Mouse (Mus musculus): ENCODE measurements at regions not wholly inside any gene's neighbourhood (a gene's known extent, or its start where the extent isn't known, plus 50 kb on each side); places are given as distances from the start of the nearest gene placed in this dataset.

- no peak for DNase-seq (ENCODE audit: extremely low spot score in 1 of 2, low spot score in 2 of 2)
- intact Hi-C loops (cut with DNase I), result no loop called here
These were observed 166.7 kb upstream of the Adamts3 start for GRCm38 (mm10) chr5:90049856-90050255.

DNA sequence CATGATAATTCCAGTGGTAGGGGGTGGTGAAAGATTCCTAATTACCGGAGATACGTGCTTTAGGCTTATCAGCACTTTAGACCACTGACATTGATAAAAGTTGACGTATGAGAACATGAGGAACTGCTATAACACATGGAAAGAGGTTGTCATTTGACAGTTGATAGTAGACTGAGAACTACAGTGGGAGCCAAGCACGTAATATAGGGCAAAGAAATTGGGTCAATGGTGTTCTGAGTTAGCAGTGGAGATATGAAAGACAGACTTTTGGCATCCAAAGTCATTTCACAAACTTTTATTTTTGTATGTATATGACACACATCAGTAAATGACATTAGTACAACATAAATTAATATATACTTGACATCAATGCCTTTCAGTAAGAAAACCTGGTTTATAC is 159.6 kb upstream of the Adamts3 start:
- no peak for DNase-seq (ENCODE audit: extremely low spot score in 1 of 2, low spot score in 2 of 2)
- intact Hi-C loops (cut with DNase I), result no loop called here

DNA sequence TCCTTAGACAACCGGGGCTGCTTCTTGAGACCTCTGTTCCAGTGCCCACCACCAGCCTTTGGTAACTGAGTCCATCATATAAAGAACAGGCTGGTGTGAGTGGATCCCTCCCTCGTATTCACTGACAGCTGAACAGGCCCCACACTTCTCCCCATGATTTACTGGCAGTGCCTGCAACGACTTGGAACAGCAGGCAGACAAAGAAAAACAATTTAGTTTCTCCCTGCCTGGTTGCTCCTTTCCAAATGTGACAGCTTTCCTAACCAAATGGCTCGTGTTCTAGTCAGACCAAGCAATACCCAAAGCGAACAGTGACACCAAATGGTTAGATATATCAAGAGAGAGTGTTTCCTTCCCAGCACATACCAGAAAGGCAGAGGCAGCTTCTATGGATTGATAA is 150.0 kb upstream of the Adamts3 start:
- intact Hi-C loops (cut with DNase I), result no loop called here
- DNase-seq (ENCODE audit: extremely low spot score in 1 of 2, low spot score in 2 of 2), result peak in 1 of 2 experiments; percentile 34

GRCm38 (mm10) chr5:90030737-90031136 is 147.6 kb upstream of the Adamts3 start:
- intact Hi-C loops (cut with DNase I), result no loop called here
- DNase-seq (ENCODE audit: extremely low spot score in 1 of 2, low spot score in 2 of 2), result no peak

GRCm38 (mm10) chr5:90029751-90030150 is 146.6 kb upstream of the Adamts3 start:
- intact Hi-C loops (cut with DNase I), result no loop called here
- DNase-seq (ENCODE audit: extremely low spot score in 1 of 2, low spot score in 2 of 2), result no peak

DNA sequence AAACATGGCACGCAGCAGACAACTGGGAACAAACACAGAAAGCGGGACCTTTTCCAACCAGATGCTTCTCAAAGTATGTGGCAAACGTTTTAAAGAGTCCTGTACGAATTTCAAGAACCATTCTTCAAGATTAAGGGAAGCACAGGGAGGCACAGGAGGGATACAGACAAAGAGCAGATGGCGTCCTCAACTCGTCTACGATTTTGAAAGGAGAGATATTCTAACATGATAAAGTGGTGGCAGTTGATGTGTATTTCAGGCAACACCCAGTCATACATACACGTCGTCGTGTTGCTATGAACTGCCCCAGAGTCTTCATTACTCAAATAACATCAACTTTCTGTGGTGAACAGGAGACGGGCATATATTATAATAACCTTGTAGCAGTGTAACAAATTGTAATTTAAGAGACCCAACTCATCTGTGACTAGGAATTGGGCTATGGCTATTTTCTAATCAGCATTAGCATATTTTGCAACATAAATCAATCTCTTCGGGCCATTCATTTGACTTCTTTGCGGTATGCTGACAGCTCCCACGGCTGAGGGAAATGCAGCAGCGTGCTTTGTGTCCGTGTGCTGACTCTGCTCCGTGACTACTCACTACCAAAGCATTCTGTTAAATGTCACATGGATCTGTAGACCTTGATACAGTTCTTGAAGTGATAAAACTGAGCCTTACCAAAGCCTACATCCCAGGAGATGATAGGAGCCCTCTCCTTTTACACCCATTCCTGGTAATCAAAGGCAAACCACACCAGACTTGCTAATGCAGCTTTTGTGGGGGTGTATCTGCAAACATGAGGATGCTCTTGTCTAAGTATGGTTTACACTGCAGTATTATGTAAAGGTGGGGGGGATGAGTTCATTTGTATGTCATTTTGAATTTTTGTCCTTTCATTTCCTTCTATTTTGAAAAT is 144.0 kb upstream of the Adamts3 start:
- peak in 1 of 2 experiments; percentile 7 for DNase-seq (ENCODE audit: extremely low spot score in 1 of 2, low spot score in 2 of 2)
- intact Hi-C loops (cut with DNase I), result no loop called here

GRCm38 (mm10) chr5:90021447-90021846 is 138.3 kb upstream of the Adamts3 start:
- intact Hi-C loops (cut with DNase I), result no loop called here
- no peak for DNase-seq (ENCODE audit: extremely low spot score in 1 of 2, low spot score in 2 of 2)

DNA sequence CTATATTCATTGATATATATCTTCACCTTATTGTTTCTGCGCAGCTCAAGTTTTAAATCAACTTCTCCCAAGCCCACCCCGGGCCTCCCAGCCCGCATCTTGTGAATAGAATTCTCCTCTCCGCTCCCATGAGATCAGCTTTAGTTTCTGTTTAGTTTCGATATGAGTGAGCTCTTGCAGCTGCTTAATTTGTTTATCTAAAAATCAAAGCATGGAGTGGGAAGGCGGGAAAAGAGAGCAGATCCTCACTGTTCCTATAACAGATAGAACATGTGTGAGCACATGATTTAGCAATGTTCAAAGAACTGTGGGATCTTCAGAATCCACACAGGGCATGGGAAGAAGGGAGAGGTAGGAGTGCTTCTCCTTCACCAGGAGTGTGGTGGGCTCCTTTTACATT is 117.6 kb upstream of the Adamts3 start:
- intact Hi-C loops (cut with DNase I), result no loop called here
- no peak for DNase-seq (ENCODE audit: extremely low spot score in 1 of 2, low spot score in 2 of 2)

GRCm38 (mm10) chr5:89991568-89991967 is 108.4 kb upstream of the Adamts3 start:
- no peak for DNase-seq (ENCODE audit: extremely low spot score in 1 of 2, low spot score in 2 of 2)
- intact Hi-C loops (cut with DNase I), result no loop called here

DNA sequence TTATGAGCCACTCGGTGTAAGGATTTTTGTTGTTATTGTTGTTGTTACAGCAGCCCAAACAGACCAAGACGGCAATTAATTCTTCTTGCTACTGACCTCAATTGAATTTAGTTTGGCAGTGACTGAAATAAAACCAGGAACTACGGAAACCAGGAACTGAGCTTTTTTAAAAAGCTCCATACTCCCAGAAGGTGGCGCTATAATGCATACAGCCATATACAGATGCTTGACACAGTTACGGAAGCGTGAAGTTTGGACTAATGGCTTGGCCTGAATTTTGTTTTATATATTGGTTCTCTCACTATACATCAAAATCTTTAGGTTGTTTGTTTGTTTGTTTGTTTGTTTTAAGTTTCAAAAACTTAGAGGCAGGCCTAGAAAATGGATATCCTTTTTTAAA is 98.5 kb upstream of the Adamts3 start:
- DNase-seq (ENCODE audit: extremely low spot score in 1 of 2, low spot score in 2 of 2), result no peak
- intact Hi-C loops (cut with DNase I), result loop anchor here (5.0 kb wide), 1 partner anchor 211 kb away; no protein-coding TSS in a partner anchor

- no peak for DNase-seq (ENCODE audit: extremely low spot score in 1 of 2, low spot score in 2 of 2)
- intact Hi-C loops (cut with DNase I), result loop anchor here (5.0 kb wide), 1 partner anchor 212 kb away; no protein-coding TSS in a partner anchor
These were observed 97.1 kb upstream of the Adamts3 start for GRCm38 (mm10) chr5:89980204-89980603.

- no peak for DNase-seq (ENCODE audit: extremely low spot score in 1 of 2, low spot score in 2 of 2)
- intact Hi-C loops (cut with DNase I), result no loop called here
These were observed 69.5 kb upstream of the Adamts3 start for GRCm38 (mm10) chr5:89952611-89953010.

- no peak for DNase-seq (ENCODE audit: extremely low spot score in 1 of 2, low spot score in 2 of 2)
- intact Hi-C loops (cut with DNase I), result no loop called here
These were observed 62.5 kb upstream of the Adamts3 start for GRCm38 (mm10) chr5:89945660-89945925.

DNA sequence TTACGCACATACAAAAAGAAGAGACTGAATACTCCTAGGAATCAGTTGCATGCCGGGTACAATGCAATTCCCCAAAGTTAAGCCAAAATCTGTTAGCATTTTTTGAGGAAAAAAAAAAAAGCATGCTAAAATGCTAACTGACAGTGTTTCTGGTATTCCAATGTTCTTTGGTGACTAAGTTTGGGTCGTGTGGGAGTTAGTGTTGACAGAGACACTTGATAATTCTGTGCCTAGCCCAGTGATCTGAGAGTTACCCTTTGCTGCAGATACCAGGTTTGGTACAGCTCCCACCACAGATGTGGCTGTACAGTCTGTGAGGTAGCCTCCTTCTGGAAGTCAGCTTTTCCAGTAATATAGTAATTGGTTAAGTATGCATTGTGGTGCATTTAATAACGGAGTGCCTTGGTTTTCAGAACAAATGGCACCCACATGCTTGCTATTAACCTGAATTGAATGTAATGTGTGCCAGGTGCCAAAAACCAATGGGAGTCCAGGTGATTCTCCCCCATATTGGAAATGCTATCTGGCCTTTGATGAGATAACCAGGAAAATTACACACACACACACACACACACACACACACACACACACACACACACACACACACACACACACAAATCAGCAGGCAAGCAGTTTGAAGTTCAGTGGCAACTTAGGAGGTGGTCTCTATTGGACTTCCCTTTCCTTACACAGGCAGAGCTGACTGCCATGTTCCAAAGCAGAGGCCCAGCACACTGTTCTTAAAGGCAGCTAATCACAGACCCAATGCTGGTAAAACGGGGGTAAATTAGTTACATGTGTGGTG is 61.9 kb upstream of the Adamts3 start:
- DNase-seq (ENCODE audit: extremely low spot score in 1 of 2, low spot score in 2 of 2), result no peak
- intact Hi-C loops (cut with DNase I), result no loop called here

DNA sequence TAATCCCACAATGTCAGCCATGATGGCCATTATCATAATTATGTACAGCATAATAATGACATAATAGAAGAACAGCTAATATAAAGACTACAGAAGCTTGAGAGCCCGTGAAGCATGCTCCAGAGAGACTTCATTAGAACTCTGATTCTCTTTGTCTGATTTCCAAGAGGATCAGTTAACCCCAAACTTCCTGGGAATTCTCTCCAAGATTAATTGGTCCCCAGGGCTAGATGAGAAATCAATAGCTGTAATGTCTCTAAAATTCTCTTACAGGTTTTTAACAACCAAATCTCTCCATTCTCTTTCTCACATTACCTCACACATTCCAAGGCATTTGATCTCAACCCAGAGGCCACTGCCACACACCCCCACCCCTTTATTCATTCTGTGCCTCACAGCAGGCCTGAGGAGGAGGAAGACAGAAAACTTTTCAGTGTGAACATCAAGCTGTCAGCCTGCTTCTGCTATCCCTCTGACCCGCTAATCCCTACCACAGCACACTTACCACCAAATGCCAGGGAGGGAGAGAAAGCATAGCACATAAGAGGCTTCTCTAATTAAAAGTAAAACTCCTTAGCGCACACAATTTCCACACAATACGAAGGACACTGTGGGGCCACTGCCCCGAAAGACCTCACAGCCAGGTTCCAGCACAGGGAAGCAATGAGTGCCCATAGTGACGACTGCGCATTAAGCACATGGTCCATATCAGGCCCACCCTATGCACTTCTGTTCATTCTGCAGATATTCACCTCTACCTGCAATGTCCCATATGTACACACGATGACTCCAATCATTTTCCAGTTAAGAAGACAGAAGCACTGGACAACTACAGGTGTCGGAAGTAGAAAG is 60.4 kb upstream of the Adamts3 start:
- intact Hi-C loops (cut with DNase I), result no loop called here
- DNase-seq (ENCODE audit: extremely low spot score in 1 of 2, low spot score in 2 of 2), result no peak

GRCm38 (mm10) chr5:89942244-89942643 is 59.1 kb upstream of the Adamts3 start:
- peak in 1 of 2 experiments; percentile 10 for DNase-seq (ENCODE audit: extremely low spot score in 1 of 2, low spot score in 2 of 2)
- intact Hi-C loops (cut with DNase I), result no loop called here

GRCm38 (mm10) chr5:89932999-89933398 is 49.9 kb upstream of the Adamts3 start:
- intact Hi-C loops (cut with DNase I), result no loop called here
- DNase-seq (ENCODE audit: extremely low spot score in 1 of 2, low spot score in 2 of 2), result no peak

Measured in left cerebral cortex, postnatal 10 days (tissue).